Mouse (Mus musculus) sigmoid colon, adult 10 weeks (tissue): Measurements from ENCODE around the gene Tbx20. TPM values are rescaled to one million over a fixed set of nuclear protein-coding genes. Genes with fewer than 3 reads are reported as not detected.

Experiments
- polyA plus RNA-seq: library from polyadenylated mRNA; stranded (reverse); fragments of 350-450 nt; fragmentation: Illumina TruSeq; extraction: RNeasy Lipid Tissue Mini Kit (QIAGEN cat#74804); gene quantifications from one replicate; pipeline ENCODE4 v1.2.3, GENCODE M21; 2014; ENCODE audit warnings: low read depth, low replicate concordance

The Tbx20 gene
- not detected for polyA plus RNA-seq

DNA sequence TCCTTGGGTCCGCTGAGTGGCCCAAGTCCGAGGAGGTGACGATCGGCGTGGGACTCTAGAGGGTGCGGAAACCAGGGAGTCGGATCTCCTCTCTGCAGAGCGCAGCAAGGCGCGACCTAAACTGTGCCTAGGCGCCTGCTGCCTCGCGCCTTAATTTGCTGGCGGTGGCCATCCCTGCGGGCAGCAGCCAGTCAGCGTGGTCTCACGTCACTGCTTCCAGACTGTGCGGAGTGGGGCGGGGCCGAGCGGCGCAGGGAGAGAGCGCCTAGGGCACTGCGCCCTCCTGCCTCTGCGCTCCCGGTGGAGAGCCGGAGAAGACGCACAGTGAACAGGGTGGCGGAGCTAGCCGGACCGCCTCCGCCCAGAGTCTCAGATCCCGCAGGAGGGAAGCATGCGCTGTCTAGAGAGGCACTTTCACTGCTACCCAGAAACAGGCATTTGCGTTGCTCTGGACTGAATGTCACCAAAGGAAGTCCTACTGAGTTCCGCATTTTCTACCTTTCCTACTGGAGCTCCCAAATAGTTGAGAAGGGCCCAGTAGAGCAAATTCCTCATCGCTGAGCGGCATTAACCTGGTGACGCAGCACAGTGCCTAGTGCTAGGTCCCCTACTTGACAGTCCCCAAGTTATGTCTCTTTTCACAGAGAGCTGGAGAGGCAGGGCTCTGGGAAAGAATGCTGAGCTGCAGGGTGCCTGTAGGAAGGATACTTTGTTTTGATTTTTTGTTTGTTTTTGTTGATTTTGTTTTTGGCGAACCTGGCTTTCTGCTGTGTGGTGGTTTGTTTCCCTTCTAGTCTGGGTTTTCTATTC lies at the start of gene Tbx20:
Gene Tbx20, minus strand, starts transcription at position 144 of the 810 bp plus-strand sequence.

DNA sequence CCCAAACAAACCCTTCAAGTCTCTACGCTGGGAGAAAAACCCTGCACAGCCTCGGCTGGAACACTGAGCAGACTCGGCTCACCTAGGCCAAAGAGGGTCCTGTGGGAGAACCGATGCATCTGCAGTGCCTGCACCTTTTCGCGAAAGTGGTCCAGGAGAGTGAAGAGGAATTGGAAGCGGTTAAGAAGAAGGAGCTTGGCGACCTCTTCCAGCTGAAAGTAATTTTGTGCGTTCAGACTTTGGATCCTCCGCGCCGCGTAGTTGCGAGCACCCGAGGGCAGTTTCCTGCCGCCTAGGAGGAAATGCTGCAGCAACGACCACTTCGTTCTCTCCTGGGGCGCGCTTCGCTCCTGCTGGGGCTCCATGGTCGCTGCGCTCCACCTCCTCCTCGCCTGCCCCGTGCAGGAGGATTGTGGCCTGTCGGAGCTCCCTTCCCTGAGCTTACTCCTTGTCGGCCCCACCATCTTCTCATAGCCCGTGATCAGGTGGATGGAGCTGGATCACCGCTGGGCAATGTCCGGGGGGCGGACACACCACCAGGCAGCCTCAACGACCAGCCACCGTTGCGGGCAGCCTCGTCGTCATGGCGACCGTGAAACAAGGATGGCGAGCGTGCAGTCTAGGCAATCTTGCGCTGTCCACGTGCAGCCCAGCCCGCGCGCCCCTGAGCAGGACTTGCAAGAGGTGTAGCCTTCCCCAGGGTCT lies 78.3 kb downstream of the Tbx20 start, which contains the start of gene Dpy19l2:
Gene Dpy19l2, minus strand, starts transcription at position 594 of the 705 bp plus-strand sequence.

Other genes starting within 250 kb of the Tbx20 start
- gene Cypt4, start 149.1 kb downstream of the Tbx20 start, polyA plus RNA-seq: not detected
- not detected for gene Dpy19l2, start 78.0 kb downstream of the Tbx20 start, polyA plus RNA-seq